Mouse (Mus musculus) heart, embryonic 10.5 days (tissue): ENCODE measurements around the gene Vwa5b2. TPM values are rescaled to one million over a fixed set of nuclear protein-coding genes. Genes with fewer than 3 reads are reported as not detected.

Experiments used
- DNase-seq: peaks from one replicate; pipeline ENCODE4 v3.0.0-alpha.2; 2017; ENCODE audit warnings: low spot score
- H3K27ac ChIP-seq: fragments of 300-500 bp; sonication (generic); 2 replicates; pipeline ENCODE4 v1.5.1; 2016; ENCODE audit warnings: mild to moderate bottlenecking
- H3K27me3 ChIP-seq: fragments of 300-500 bp; sonication (generic); 2 replicates; pipeline ENCODE4 v1.6.1; 2016; ENCODE audit warnings: mild to moderate bottlenecking; ENCODE audit not compliant: poor library complexity, insufficient read depth, severe bottlenecking
- H3K36me3 ChIP-seq: fragments of 300-500 bp; sonication (generic); 2 replicates; pipeline ENCODE4 v1.6.1; 2016; ENCODE audit warnings: mild to moderate bottlenecking, moderate library complexity
- H3K4me1 ChIP-seq: fragments of 300-500 bp; sonication (generic); 2 replicates; pipeline ENCODE4 v1.6.1; 2016; ENCODE audit warnings: mild to moderate bottlenecking
- H3K4me3 ChIP-seq: fragments of 300-500 bp; sonication (generic); 2 replicates; pipeline ENCODE4 v1.5.1; 2016; ENCODE audit warnings: mild to moderate bottlenecking, moderate library complexity
- H3K9me3 ChIP-seq: fragments of 300-500 bp; sonication (generic); 2 replicates; pipeline ENCODE4 v1.6.1; 2016; ENCODE audit warnings: mild to moderate bottlenecking, moderate library complexity
- WGBS: fragments of 180-500 bp; shearing (Covaris S2); methylation state at CpG from one replicate; pipeline ENCODE4 v1.1.7; 2016; 5-methylcytosine and 5-hydroxymethylcytosine counted together
- polyA plus RNA-seq: library from polyadenylated mRNA; unstranded; fragments of >200 nt; fragmentation: Nextera tagmentation; extraction: Ambion mirVana; gene quantifications from 2 replicates; pipeline ENCODE4 v1.2.1, GENCODE M21; 2016

Gene Vwa5b2
- polyA plus RNA-seq, 1 experiment from 2014 or later: 0.57 TPM

DNA sequence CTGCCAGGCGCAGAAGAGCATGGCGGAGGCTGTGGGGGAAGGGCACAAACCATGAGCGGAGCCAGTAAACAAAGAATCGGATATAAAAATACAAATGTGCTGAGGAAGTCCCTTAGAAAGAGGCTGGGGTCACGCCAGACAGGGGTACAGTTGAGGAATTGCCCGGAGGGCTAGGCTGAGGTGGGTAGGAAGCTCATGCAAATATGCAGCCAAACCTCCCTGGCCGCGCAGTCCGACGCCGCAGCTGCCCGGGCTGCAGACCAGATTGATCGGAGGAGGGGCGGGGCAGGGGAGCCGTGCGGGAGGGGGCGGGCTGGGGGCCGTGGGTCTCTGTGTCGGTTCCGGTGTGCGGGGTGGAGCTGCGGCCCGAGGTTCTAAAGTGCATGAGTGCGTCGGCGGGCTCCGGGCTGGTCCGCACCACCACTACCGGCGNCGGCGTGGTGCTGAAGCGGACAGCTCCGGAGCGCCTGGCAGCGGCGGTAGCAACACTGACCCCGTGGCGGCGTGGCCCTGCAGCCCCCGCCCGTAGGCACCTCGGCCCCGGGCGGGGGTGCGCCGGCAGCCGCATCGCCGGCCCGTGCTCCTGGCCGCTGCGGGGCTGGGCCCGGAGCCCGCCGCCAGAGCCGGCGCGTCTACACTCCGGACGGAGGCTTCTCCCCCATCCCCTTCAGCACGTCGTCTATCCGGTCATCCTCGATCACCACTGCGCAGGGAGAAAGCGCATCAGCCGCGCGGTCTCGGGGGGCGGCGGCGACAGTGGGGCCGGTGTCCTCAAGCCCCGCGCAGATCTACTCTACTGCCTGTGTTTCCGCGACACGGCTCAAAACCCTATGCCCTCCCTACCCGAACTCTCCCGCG, 30.5 kb downstream of the Vwa5b2 start:
- Histone ChIP-seq H3K4me3 (peak overlapping the region; percentile 77), H3K9me3 (no peaks in the 10 kb centered on the region), H3K27me3 (peaks cover 59% of the 10 kb centered on the region), H3K27ac (no peak overlapping the region), H3K4me1 (peaks cover 36% of the 10 kb centered on the region), H3K36me3 (0 out of 2 replicates have a peak, but pooled peaks cover 7% of the 10 kb centered on the region)
- WGBS: 2% methylated on average over 82 of the region's 83 CpGs
- no peak for DNase-seq

DNA sequence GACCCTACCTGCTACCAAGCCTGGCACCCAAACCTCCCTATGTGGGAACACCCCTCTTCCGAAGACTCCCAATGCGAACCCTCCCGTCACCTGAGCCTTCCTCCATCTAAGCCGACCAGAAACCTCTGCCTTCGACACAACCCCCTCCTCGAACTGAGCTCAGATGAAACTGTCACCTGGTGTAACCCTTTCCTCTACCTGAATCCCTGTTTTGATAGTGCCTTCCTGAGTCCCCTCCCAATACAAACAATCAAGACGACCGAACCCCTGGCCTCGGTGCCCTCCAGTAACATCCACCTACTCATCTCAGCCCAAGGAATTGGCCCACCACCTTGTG, 31.1 kb downstream of the Vwa5b2 start:
- Histone ChIP-seq H3K36me3 (0 out of 2 replicates have a peak, but pooled peaks cover 7% of the 10 kb centered on the region), H3K9me3 (no peaks in the 10 kb centered on the region), H3K4me3 (peak overlapping the region; percentile 77), H3K27ac (no peak overlapping the region), H3K27me3 (peaks cover 59% of the 10 kb centered on the region), H3K4me1 (peaks cover 36% of the 10 kb centered on the region)
- DNase-seq: no peak
- WGBS: under 1% methylated on average over 9 of the region's 9 CpGs

- Histone ChIP-seq H3K27ac (peak overlapping the region; percentile 84), H3K4me1 (peaks cover 36% of the 10 kb centered on the region), H3K9me3 (no peaks in the 10 kb centered on the region), H3K4me3 (peak overlapping the region; percentile 77), H3K27me3 (peaks cover 59% of the 10 kb centered on the region), H3K36me3 (0 out of 2 replicates have a peak, but pooled peaks cover 7% of the 10 kb centered on the region)
- WGBS: under 1% methylated on average over 30 of the region's 32 CpGs
- no peak for DNase-seq
Measured at GRCm38 (mm10) chr16:20620751-20621190, 31.5 kb downstream of the Vwa5b2 start.

- H3K27me3 ChIP-seq: peaks cover 59% of the 10 kb centered on the region
- H3K4me3 ChIP-seq: peak within 1 kb of the TSS; percentile 77
- H3K4me1 ChIP-seq: peaks cover 36% of the 10 kb centered on the region
- DNase-seq: no peak
- H3K27ac ChIP-seq: peak within 1 kb of the TSS; percentile 84
- H3K9me3 ChIP-seq: no peaks in the 10 kb centered on the region
- H3K36me3 ChIP-seq: 0 out of 2 replicates have a peak, but pooled peaks cover 5% of the 10 kb centered on the region
- WGBS: under 1% methylated on average over 92 of the region's 92 CpGs
Measured at GRCm38 (mm10) chr16:20621191-20621990, 32.1 kb downstream of the Vwa5b2 start, which contains the start of gene Camk2n2. TSS of gene Camk2n2 (minus strand) at chr16:20621287.

DNA sequence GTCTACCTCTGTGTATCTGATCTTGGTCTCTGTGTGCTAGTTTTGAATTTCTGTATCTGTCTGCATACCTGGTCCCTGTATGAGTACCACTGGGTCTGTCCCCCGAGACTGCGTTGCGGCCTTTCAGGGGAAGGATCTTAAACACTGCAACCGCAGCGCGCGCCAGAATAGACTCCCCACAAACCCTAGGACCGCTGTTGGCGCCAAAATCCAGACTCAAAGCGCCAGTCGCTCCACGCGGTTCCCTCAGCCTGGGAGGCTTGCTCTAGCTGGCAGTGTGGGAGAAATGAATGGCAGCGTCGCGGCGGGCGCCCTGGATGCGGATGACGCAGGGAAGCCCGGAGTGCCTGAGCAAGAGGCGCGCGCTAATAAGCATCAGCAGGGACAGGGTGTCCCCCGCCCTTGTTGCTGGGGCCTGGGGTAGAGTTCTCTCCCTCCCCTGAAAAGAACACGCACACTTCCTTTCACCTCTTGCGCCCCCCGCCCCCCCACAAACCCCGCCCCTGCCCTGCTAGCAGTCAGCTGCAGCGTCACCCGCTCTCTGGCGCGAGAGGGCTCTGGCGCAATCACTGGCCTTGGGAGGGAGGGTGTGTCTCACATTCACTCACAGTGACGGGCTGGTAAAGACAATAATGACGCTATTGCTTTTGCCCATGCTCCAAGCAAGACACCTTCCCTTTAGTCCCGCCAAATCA, 32.9 kb downstream of the Vwa5b2 start:
- under 1% methylated on average over 37 of the region's 37 CpGs for WGBS
- Histone ChIP-seq H3K9me3 (no peaks in the 10 kb centered on the region), H3K4me1 (peaks cover 36% of the 10 kb centered on the region), H3K4me3 (peak overlapping the region; percentile 77), H3K36me3 (0 out of 2 replicates have a peak, but pooled peaks cover 5% of the 10 kb centered on the region), H3K27me3 (peaks cover 59% of the 10 kb centered on the region), H3K27ac (peak overlapping the region; percentile 84)
- DNase-seq: peak; percentile 85

DNA sequence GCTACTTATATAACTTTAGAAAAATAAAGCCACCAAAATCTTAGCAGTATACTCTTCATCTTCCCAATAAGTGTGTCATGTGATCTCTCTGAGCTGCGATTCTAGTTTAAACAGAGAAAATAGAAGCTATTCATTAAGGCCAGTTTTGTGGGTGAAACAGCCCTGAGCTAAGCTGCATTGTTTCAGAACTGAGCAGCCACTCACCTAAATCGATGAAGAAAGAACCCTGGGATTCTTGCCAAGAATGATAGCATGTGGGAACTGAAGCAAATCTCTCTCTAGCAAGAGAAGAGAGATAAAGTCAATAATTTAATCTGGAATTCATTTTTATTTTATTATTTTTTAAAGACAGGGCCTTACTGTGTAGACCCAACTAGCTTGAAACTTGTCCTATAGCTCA, 33.9 kb downstream of the Vwa5b2 start:
- WGBS: 69% methylated on average over 2 of the region's 2 CpGs
- H3K4me1 ChIP-seq: peaks cover 36% of the 10 kb centered on the region
- H3K27me3 ChIP-seq: peaks cover 51% of the 10 kb centered on the region
- H3K9me3 ChIP-seq: no peaks in the 10 kb centered on the region
- 0 out of 2 replicates have a peak, but pooled peaks cover 4% of the 10 kb centered on the region for H3K36me3 ChIP-seq
- no peak overlapping the region for H3K27ac ChIP-seq
- H3K4me3 ChIP-seq: no peak overlapping the region
- DNase-seq: no peak

DNA sequence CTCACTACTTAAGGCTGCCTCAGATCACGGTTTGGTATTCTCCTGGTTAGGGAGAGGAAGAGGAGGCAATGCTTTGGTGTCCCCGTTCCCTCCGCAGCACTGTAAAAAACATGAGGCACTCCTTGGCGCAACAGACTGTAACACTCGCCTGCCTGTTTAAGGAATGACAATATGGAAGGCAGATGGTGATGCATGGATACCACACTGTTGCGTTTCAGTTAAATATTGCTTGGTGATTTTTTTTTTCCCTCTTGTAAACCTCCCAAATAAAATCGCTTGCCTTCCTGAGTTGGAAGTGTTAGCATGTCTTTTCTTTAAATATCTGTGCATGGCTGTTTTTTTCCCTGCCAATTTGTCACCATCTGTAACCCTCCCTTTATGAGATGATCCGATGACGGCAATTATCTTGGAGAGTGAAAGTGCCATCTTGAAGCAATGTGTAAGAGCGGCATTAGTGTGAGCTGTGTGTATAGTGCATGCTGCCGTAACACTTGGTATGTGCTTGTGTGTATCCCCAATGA, 39.7 kb downstream of the Vwa5b2 start:
- WGBS: 55% methylated on average over 11 of the region's 11 CpGs
- Histone ChIP-seq H3K4me1 (peaks cover 10% of the 10 kb centered on the region; the same call in 1 of the 2 replicates), H3K36me3 (no peaks in the 10 kb centered on the region), H3K27me3 (peaks cover 32% of the 10 kb centered on the region), H3K4me3 (no peak overlapping the region), H3K9me3 (no peaks in the 10 kb centered on the region), H3K27ac (no peak overlapping the region)
- no peak for DNase-seq

DNA sequence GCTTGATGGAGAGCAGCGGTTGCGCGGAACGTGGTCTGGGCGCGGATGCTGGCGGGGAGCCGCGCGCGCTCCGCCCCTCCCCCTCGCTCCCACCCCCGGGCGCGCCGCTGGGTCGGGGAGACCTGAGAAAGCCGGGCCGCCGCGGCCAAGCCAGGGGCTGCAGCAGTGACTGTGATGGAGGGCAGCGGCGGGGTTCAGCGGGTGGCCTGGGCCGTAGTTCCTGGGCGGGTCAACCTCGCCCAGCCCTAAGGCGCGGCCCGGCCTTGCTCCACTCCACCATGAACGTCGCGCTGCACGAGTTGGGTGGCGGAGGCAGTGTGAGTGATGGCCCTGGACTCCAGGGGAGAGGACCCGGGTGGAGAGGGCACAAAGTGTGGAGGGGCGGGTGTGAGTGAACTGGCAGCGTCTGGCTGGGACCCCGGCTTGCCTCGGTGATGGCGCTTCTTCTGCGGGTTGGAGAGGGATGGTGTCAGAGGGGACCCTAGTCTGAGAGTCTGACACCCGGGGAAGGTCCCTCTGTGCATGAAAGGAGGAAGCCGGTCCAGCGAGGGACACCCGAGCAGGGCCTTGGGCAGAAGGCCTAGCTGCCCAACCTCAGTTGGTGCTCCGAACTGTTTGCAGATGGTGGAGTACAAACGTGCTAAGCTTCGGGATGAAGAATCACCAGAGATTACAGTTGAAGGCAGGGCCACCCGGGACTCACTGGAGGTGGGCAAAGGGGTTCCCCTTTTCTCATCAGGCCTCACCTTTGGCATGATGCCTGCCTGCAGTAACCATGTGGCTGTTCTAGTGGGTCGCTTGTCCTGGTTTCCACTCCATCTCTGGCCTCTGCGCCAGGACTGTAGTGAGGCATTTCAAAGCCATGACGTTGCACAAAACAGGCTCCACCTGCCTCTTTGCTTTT, 40.7 kb downstream of the Vwa5b2 start, which contains the start of gene Ece2:
Ece2 (plus strand) TSS at position 98 of the 904 bp plus-strand sequence.
- H3K27me3 ChIP-seq: peaks cover 32% of the 10 kb centered on the region
- H3K4me1 ChIP-seq: peaks cover 10% of the 10 kb centered on the region; the same call in 1 of the 2 replicates
- H3K36me3 ChIP-seq: no peaks in the 10 kb centered on the region
- no peak for DNase-seq
- H3K27ac ChIP-seq: peak within 1 kb of the TSS; percentile 80
- 7% methylated on average over 53 of the region's 54 CpGs for WGBS
- peak within 1 kb of the TSS; percentile 73 for H3K4me3 ChIP-seq
- no peaks in the 10 kb centered on the region for H3K9me3 ChIP-seq

DNA sequence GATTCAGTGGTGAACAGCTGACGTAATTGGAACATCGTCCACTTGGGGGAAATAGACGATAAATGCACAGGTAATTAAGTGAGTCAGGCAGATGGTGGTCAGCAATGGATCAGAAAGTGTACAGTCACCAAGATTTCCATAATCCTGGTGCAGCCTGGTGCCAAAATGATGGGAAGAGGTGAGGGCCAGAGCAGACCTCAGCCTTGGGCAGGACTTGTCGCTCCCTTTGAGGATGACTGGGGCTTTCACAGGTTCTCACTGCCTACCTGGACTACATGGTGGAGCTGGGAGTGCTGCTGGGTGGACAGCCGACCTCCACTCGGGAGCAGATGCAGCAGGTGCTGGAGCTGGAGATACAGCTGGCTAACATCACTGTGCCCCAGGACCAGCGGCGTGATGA, 48.1 kb downstream of the Vwa5b2 start:
- H3K4me1 ChIP-seq: no peaks in the 10 kb centered on the region
- H3K36me3 ChIP-seq: no peaks in the 10 kb centered on the region
- DNase-seq: no peak
- 80% methylated on average over 8 of the region's 8 CpGs for WGBS
- no peak overlapping the region for H3K4me3 ChIP-seq
- H3K27me3 ChIP-seq: no peaks in the 10 kb centered on the region
- H3K27ac ChIP-seq: no peak overlapping the region
- no peaks in the 10 kb centered on the region for H3K9me3 ChIP-seq

- H3K4me3 ChIP-seq: no peak overlapping the region
- WGBS: 83% methylated on average over 8 of the region's 8 CpGs
- no peaks in the 10 kb centered on the region for H3K4me1 ChIP-seq
- H3K27ac ChIP-seq: no peak overlapping the region
- H3K27me3 ChIP-seq: no peaks in the 10 kb centered on the region
- H3K36me3 ChIP-seq: no peaks in the 10 kb centered on the region
- H3K9me3 ChIP-seq: no peaks in the 10 kb centered on the region
- DNase-seq: no peak
Measured at GRCm38 (mm10) chr16:20638367-20638766, 49.1 kb downstream of the Vwa5b2 start.

DNA sequence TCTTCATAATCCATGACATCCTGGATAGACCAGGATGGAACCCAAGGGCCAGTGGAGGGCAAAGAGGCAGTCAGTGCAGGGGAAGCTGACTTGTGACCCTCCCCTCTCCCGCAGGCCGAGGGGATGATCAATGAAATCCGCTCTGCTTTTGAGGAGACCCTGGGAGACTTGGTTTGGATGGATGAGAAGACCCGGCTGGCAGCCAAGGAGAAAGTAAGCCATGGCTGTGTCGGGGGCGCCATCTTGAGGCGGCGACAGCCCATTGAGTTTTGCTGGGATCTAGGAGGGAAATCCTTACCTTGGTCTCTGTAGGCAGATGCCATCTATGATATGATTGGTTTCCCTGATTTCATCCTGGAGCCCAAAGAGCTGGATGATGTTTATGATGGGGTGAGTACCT, 52.9 kb downstream of the Vwa5b2 start:
- Histone ChIP-seq H3K4me3 (no peak overlapping the region), H3K9me3 (no peaks in the 10 kb centered on the region), H3K36me3 (no peaks in the 10 kb centered on the region), H3K27me3 (0 out of 2 replicates have a peak, but pooled peaks cover 9% of the 10 kb centered on the region), H3K27ac (no peak overlapping the region), H3K4me1 (no peaks in the 10 kb centered on the region)
- WGBS: 5% methylated on average over 8 of the region's 8 CpGs
- no peak for DNase-seq
